Mouse (Mus musculus) erythroblast, adult 5-6 weeks (primary cell): ENCODE data around the gene Frmd8. TPM values are rescaled to one million over a fixed set of nuclear protein-coding genes. Genes with fewer than 3 reads are reported as not detected.
A peak's percentile ranks its signal among the peaks of the same experiment; 100 is the strongest.
"Not testable (repeated sequence)": the region's sequence is repeated elsewhere in the genome, so short reads cannot be mapped to it uniquely, and the experiment has no call there.

Experiments used
- ATAC-seq: replicated peaks from 2 replicates; pipeline ENCODE4 v1.8.0; 2016; ENCODE audit warnings: moderate number of reproducible peaks, mild to moderate bottlenecking, moderate TSS enrichment, inconsistent platforms; ENCODE audit not compliant: poor library complexity, low FRiP score, severe bottlenecking
- total RNA-seq, 2 experiments: library from RNA; stranded (forward) in 1 of 2; stranded (reverse) in 1 of 2; fragments of 150-400 nt in 1 of 2; fragments of 200-764, 138-1000 nt in 1 of 2; gene quantifications; 2 replicates each; pipeline versions ENCODE4 v1.2.3 to v1.2.4; 2015 to 2017; ENCODE audit warnings: low replicate concordance in 2 of 2

The Frmd8 gene
- total RNA-seq, 2 experiments from 2014 or later: 6.0 to 6.8 TPM

GRCm38 (mm10) chr19:5828155-5828554 is 46.9 kb downstream of the Frmd8 start:
- ATAC-seq: no peak

- no peak for ATAC-seq
Observed at GRCm38 (mm10) chr19:5827456-5828154, 47.5 kb downstream of the Frmd8 start.

GRCm38 (mm10) chr19:5827044-5827443 is 48.0 kb downstream of the Frmd8 start:
- ATAC-seq: no peak

- ATAC-seq: no peak
Observed at GRCm38 (mm10) chr19:5826731-5827002, 48.4 kb downstream of the Frmd8 start.

GRCm38 (mm10) chr19:5825901-5826730 is 49.0 kb downstream of the Frmd8 start:
- ATAC-seq: no peak

- no peak for ATAC-seq
Observed at GRCm38 (mm10) chr19:5824826-5825617, 50.1 kb downstream of the Frmd8 start.

GRCm38 (mm10) chr19:5824043-5824825 is 50.8 kb downstream of the Frmd8 start:
- no peak for ATAC-seq

GRCm38 (mm10) chr19:5823266-5823839 is 51.7 kb downstream of the Frmd8 start:
- ATAC-seq: peak; percentile 81

- ATAC-seq: no peak
Observed at GRCm38 (mm10) chr19:5822834-5823205, 52.3 kb downstream of the Frmd8 start.

GRCm38 (mm10) chr19:5822174-5822833 is 52.8 kb downstream of the Frmd8 start:
- no peak for ATAC-seq

GRCm38 (mm10) chr19:5821847-5822173 is 53.3 kb downstream of the Frmd8 start:
- ATAC-seq: no peak

GRCm38 (mm10) chr19:5819549-5819948 is 55.5 kb downstream of the Frmd8 start:
- no peak for ATAC-seq

GRCm38 (mm10) chr19:5818590-5818977 is 56.5 kb downstream of the Frmd8 start:
- no peak for ATAC-seq

GRCm38 (mm10) chr19:5817703-5818589 is 57.1 kb downstream of the Frmd8 start:
- ATAC-seq: peak; percentile 94

- 0 out of 2 replicates have a peak, but pooled peaks have one; percentile 14 for ATAC-seq
Observed at GRCm38 (mm10) chr19:5815928-5816327, 59.1 kb downstream of the Frmd8 start.

GRCm38 (mm10) chr19:5815010-5815409 is 60.1 kb downstream of the Frmd8 start:
- ATAC-seq: no peak

GRCm38 (mm10) chr19:5814048-5814447 is 61.0 kb downstream of the Frmd8 start:
- not testable (repeated sequence) for ATAC-seq

- ATAC-seq: no peak
Observed at GRCm38 (mm10) chr19:5813567-5813966, 61.5 kb downstream of the Frmd8 start.
